Mouse (Mus musculus): ENCODE measurements around the gene Gdf3. TPM values are rescaled to one million over a fixed set of nuclear protein-coding genes. Genes with fewer than 3 reads are reported as not detected.
A peak's percentile ranks its signal among the peaks of the same experiment; 100 is the strongest.

Gdf3 gene
- total and polyA plus RNA-seq, 2 experiments, result 0.05 TPM; not detected in 1

DNA sequence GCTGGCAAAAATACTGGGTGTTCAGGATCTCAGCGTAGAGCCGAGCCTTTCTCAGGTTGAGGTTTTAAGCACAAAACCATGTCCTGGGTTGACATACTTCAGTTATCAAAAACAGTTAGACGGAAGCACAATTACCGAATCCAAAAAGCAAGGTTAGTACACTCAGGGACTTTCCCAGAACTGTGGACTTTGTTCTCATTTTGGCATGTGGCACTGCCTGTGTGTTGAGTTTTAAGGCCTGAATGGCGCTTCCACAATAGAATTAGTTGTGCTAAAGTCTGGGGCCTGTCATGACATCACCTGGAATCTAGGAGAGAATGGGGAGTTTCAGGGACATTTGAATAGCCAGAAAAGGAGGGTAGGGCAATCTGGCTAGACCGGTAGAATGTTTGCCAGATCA is 11.5 kb downstream of the Gdf3 start:
- DNase-seq (ENCODE audit: extremely low read depth, low read depth, low spot score), result peak; percentile 99
- peak overlapping the region; percentile 63; the same call in 1 of the 2 replicates for H3K9ac ChIP-seq (ENCODE audit: low read depth, low read length)
- H3K4me1 ChIP-seq (ENCODE audit: control insufficient read depth, insufficient read depth, low read length), result peaks cover 35% of the 10 kb centered on the region
- no peaks in the 10 kb centered on the region for H3K27me3 ChIP-seq (ENCODE audit: control insufficient read depth, insufficient read depth, low read length)
- no peaks in the 10 kb centered on the region; the same call in 1 of the 2 replicates for H3K79me2 ChIP-seq (ENCODE audit: control insufficient read depth, insufficient read depth, low read length)
- 10% methylated on average over 6 of the region's 6 CpGs for WGBS
- peaks cover 22% of the 10 kb centered on the region for H3K36me3 ChIP-seq (ENCODE audit: control insufficient read depth, insufficient read depth, low read length)
- TF ChIP-seq POLR2A (IDR thresholded peaks at IDR 0.05; ENCODE audit: extremely low read depth, insufficient read depth, low read length) (no peak), CTCF (IDR thresholded peaks at IDR 0.05; ENCODE audit: low read depth, low read length) (no peak)
- H3K27ac ChIP-seq (replicated peaks; ENCODE audit: insufficient read depth, low read depth, low read length), result peak overlapping the region; percentile 93
- no peak overlapping the region for H3K4me3 ChIP-seq (ENCODE audit: insufficient read depth, low read depth, low read length)

DNA sequence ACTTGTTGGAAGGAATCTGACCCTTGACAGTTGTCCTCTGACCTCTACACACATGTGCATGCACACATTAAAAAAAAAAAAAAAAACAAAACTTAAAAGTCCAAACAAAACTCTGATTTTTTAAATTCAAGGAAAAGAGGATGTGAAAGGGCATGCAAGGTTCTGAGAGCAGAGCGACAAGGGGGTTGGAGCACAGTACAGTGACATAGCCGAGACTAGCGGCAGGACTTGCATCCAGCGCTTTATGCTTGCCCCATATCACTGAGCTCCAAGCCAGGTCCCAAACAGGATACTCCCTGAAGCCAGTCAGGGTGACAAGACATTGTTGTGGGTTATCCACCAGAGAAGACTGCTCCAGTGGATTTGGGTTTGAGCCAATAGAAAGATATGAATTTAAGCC is 11.9 kb downstream of the Gdf3 start:
- WGBS, result 10% methylated on average over 4 of the region's 4 CpGs
- H3K27ac ChIP-seq (replicated peaks; ENCODE audit: insufficient read depth, low read depth, low read length), result peak overlapping the region; percentile 93
- H3K79me2 ChIP-seq (ENCODE audit: control insufficient read depth, insufficient read depth, low read length), result no peaks in the 10 kb centered on the region; the same call in 1 of the 2 replicates
- H3K36me3 ChIP-seq (ENCODE audit: control insufficient read depth, insufficient read depth, low read length), result peaks cover 24% of the 10 kb centered on the region
- peak overlapping the region; percentile 63 for H3K9ac ChIP-seq (ENCODE audit: low read depth, low read length)
- peaks cover 33% of the 10 kb centered on the region for H3K4me1 ChIP-seq (ENCODE audit: control insufficient read depth, insufficient read depth, low read length)
- TF ChIP-seq POLR2A (IDR thresholded peaks at IDR 0.05; ENCODE audit: extremely low read depth, insufficient read depth, low read length) (no peak), CTCF (IDR thresholded peaks at IDR 0.05; ENCODE audit: low read depth, low read length) (no peak)
- peak overlapping the region; percentile 18; the same call in 1 of the 2 replicates for H3K4me3 ChIP-seq (ENCODE audit: insufficient read depth, low read depth, low read length)
- no peak for DNase-seq (ENCODE audit: extremely low read depth, low read depth, low spot score)
- H3K27me3 ChIP-seq (ENCODE audit: control insufficient read depth, insufficient read depth, low read length), result no peaks in the 10 kb centered on the region

- no peak for DNase-seq (ENCODE audit: extremely low read depth, low read depth, low spot score)
- H3K4me3 ChIP-seq (ENCODE audit: insufficient read depth, low read depth, low read length), result no peak overlapping the region
- no peak for TF ChIP-seq CTCF (IDR thresholded peaks at IDR 0.05; ENCODE audit: low read depth, low read length)
- no peak for TF ChIP-seq POLR2A (IDR thresholded peaks at IDR 0.05; ENCODE audit: extremely low read depth, insufficient read depth, low read length)
- H3K27ac ChIP-seq (replicated peaks; ENCODE audit: insufficient read depth, low read depth, low read length), result peak overlapping the region; percentile 26; the same call in 1 of the 2 replicates
- H3K4me1 ChIP-seq (ENCODE audit: control insufficient read depth, insufficient read depth, low read length), result peaks cover 33% of the 10 kb centered on the region
- no peaks in the 10 kb centered on the region for H3K27me3 ChIP-seq (ENCODE audit: control insufficient read depth, insufficient read depth, low read length)
- peaks cover 30% of the 10 kb centered on the region for H3K36me3 ChIP-seq (ENCODE audit: control insufficient read depth, insufficient read depth, low read length)
- WGBS, result 65% methylated on average over 7 of the region's 7 CpGs
- no peaks in the 10 kb centered on the region; the same call in 1 of the 2 replicates for H3K79me2 ChIP-seq (ENCODE audit: control insufficient read depth, insufficient read depth, low read length)
- peak overlapping the region; percentile 11; the same call in 1 of the 2 replicates for H3K9ac ChIP-seq (ENCODE audit: low read depth, low read length)
Measured at GRCm38 (mm10) chr6:122596608-122597007, 13.3 kb downstream of the Gdf3 start.

DNA sequence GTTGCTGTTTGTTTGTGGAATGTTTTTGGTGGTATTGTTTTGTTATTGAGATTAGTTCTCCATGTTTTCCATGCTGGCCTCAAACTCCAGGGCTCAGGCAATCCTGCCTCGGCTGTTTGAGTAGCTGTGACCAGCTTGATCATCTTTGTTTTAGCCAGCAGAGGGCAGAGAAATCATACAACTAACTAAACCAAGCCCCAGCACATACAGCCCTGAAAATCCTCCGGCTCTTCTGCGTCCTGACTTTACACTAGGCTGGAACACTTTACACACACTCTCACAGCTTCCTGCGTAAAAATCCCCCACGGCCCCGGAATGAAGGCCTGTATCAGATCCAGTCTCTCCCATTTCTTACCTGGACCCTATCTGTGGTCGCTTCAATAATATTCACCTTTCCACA is 14.2 kb downstream of the Gdf3 start:
- Histone ChIP-seq H3K79me2 (ENCODE audit: control insufficient read depth, insufficient read depth, low read length) (no peaks in the 10 kb centered on the region), H3K27me3 (ENCODE audit: control insufficient read depth, insufficient read depth, low read length) (no peaks in the 10 kb centered on the region), H3K4me1 (ENCODE audit: control insufficient read depth, insufficient read depth, low read length) (peaks cover 31% of the 10 kb centered on the region), H3K27ac (replicated peaks; ENCODE audit: insufficient read depth, low read depth, low read length) (peak overlapping the region; percentile 50), H3K4me3 (ENCODE audit: insufficient read depth, low read depth, low read length) (no peak overlapping the region), H3K9ac (ENCODE audit: low read depth, low read length) (peak overlapping the region; percentile 23; the same call in 1 of the 2 replicates), H3K36me3 (ENCODE audit: control insufficient read depth, insufficient read depth, low read length) (peaks cover 39% of the 10 kb centered on the region)
- TF ChIP-seq CTCF (IDR thresholded peaks at IDR 0.05; ENCODE audit: low read depth, low read length), result peak; percentile 55
- TF ChIP-seq POLR2A (IDR thresholded peaks at IDR 0.05; ENCODE audit: extremely low read depth, insufficient read depth, low read length), result no peak
- WGBS, result 11% methylated on average over 7 of the region's 7 CpGs
- peak; percentile 76 for DNase-seq (ENCODE audit: extremely low read depth, low read depth, low spot score)

DNA sequence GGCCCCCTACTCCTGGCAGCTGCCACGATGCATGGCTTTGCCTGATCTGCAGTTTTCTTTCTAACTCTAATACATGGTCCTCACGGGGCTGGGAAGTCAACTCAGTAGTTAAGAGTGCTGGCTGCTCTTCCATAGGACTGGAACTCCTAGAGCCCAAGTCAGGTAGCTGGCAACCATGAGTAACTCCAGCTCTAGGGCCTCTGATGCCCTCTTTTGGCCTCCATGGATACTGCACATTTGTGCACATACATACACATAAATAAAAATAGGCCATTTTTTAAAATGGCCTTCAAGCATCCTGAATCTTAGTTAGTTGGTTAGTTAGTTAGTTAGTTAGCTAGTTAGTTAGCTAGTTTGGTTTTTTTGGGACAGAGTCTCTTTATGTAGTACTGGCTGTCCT is 17.0 kb downstream of the Gdf3 start:
- no peak overlapping the region for H3K9ac ChIP-seq (ENCODE audit: low read depth, low read length)
- DNase-seq (ENCODE audit: extremely low read depth, low read depth, low spot score), result no peak
- H3K27ac ChIP-seq (replicated peaks; ENCODE audit: insufficient read depth, low read depth, low read length), result no peak overlapping the region
- whole genome bisulfite sequencing, result 94% methylated on average over 2 of the region's 2 CpGs
- H3K4me3 ChIP-seq (ENCODE audit: insufficient read depth, low read depth, low read length), result no peak overlapping the region
- TF ChIP-seq CTCF (IDR thresholded peaks at IDR 0.05; ENCODE audit: low read depth, low read length), result peak; percentile 9; the same call in 1 of the 2 replicates
- TF ChIP-seq POLR2A (IDR thresholded peaks at IDR 0.05; ENCODE audit: extremely low read depth, insufficient read depth, low read length), result no peak
- H3K36me3 ChIP-seq (ENCODE audit: control insufficient read depth, insufficient read depth, low read length), result peaks cover 49% of the 10 kb centered on the region
- no peaks in the 10 kb centered on the region for H3K79me2 ChIP-seq (ENCODE audit: control insufficient read depth, insufficient read depth, low read length)
- peaks cover 17% of the 10 kb centered on the region for H3K4me1 ChIP-seq (ENCODE audit: control insufficient read depth, insufficient read depth, low read length)
- no peaks in the 10 kb centered on the region for H3K27me3 ChIP-seq (ENCODE audit: control insufficient read depth, insufficient read depth, low read length)

DNA sequence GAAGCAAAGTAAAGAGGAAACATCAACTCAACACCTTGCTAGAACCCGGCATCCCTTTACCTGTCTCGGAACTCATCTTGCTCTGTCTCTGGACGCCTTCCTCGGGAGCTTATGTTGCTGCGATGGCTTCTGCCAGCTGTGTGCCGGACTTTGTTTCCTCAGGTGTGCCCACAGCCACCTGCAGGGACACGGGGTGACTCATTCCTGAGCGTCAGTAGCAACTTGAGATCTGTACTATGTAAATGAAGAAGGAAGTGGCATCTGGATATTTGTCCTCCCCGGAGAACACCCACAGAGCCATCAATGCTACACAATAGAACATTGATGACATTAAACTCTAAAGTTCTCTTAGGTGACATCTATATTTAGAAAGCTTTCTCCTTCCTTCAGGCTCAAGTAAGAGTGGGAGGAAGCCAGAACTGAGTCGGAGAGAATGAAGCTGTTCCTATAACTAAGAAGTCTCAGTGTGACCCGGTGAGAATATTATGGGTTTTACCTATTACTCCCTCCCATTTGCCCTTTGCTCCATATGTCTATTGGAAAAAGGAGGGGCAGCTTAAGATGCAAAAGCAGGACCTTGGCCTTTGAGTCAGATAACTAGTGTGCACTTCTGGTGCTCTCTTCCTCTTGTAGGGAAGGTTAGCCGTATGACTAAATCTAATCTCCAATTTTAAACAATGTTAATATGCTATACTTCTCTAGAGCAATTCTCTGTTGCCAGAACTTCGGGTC is 18.7 kb downstream of the Gdf3 start:
- H3K79me2 ChIP-seq (ENCODE audit: control insufficient read depth, insufficient read depth, low read length), result no peaks in the 10 kb centered on the region
- no peaks in the 10 kb centered on the region for H3K27me3 ChIP-seq (ENCODE audit: control insufficient read depth, insufficient read depth, low read length)
- no peak overlapping the region for H3K4me3 ChIP-seq (ENCODE audit: insufficient read depth, low read depth, low read length)
- no peak for DNase-seq (ENCODE audit: extremely low read depth, low read depth, low spot score)
- H3K4me1 ChIP-seq (ENCODE audit: control insufficient read depth, insufficient read depth, low read length), result peaks cover 7% of the 10 kb centered on the region
- peaks cover 51% of the 10 kb centered on the region for H3K36me3 ChIP-seq (ENCODE audit: control insufficient read depth, insufficient read depth, low read length)
- TF ChIP-seq POLR2A (IDR thresholded peaks at IDR 0.05; ENCODE audit: extremely low read depth, insufficient read depth, low read length) (no peak), CTCF (IDR thresholded peaks at IDR 0.05; ENCODE audit: low read depth, low read length) (no peak)
- H3K27ac ChIP-seq (replicated peaks; ENCODE audit: insufficient read depth, low read depth, low read length), result no peak overlapping the region
- no peak overlapping the region for H3K9ac ChIP-seq (ENCODE audit: low read depth, low read length)
- WGBS, result 89% methylated on average over 13 of the region's 13 CpGs
